Mouse (Mus musculus): ENCODE measurements around the gene Crtam.

Crtam gene

DNA sequence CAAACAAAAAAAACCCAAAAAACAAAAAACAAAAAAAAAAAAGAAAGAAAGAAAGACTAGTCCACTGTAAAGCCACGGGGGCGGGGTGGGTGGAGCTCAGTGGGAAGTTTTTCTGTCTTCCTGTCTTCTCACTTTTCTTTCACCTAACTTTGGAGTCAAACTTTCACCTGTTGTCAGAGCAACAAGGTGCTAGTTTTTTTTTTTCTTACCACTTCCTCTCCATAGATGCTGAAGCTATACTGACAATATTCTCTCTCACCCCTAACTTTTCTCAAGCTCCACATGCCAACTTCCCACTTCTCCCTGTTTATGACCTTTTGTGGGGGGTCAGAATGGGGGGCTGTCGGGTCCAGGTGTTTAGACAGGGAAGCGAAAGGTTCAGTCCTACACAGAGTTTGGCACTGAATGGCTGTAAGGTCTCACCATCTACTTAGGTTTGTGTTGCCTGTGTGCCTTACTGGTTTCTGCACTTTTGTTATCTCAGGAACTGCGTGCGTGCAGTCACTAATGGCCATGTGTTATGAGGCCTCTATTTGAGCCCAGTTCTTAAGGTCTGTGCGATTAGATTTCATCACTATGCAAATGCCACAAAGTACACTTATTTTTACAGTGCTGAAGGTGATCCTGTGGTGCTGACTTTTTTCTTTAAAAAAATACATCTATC is 7.2 kb downstream of the Crtam start:
- no peak for DNase-seq

DNA sequence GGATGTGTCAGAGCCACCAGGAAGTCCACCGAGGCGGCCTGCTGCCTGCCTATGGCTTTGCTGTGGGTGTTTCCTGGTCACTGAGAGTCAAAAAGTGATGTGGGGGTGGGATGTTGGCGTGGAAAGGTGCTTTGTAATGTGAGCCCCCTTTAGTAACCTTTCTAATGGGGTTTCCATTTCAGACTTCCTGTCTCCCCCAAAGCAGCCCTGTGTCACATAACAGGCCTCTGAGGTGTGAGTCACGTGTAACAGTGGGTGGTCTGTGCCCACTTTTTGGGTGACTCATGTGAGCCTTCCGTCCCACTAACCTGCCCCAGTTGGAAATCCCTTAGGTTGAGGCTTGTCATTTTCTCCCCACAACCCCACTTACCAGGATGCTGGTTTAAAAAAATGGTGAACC is 10.4 kb downstream of the Crtam start:
- no peak for DNase-seq

GRCm38 (mm10) chr9:40991511-40991910 is 12.9 kb downstream of the Crtam start:
- no peak for DNase-seq

DNA sequence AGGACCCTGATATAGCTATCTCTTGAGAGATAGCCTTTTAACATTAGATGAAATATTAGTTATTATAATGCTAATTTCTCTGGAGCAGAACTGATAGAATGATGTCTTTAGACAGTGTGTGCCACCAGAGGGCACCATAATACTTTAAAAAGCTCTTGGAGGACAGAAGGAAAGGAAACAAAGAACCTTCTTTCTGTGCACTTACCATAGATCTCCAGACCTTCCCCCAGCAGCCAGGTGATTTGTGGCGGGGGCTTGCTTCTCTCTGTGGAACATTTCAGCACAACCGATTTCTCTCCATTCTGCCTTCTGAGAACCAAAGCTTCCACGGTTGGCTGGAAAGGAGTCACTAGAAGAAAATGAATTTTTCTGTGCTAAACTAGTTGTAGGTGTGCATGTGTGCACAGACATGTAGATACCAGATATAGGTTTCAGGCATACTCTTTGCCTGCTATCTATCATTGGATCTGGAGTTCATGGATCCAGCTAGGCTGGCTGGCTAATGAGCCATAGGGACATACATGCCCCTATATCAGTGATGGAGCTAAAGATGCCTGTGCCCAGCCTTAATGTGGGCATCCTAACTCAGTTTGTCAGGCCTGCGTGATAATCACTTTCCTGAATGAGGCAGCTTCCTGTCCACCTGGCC is 14.4 kb downstream of the Crtam start:
- DNase-seq, result no peak

GRCm38 (mm10) chr9:40984313-40984712 is 20.1 kb downstream of the Crtam start:
- no peak for DNase-seq

GRCm38 (mm10) chr9:40983758-40984157 is 20.7 kb downstream of the Crtam start:
- no peak for DNase-seq

DNA sequence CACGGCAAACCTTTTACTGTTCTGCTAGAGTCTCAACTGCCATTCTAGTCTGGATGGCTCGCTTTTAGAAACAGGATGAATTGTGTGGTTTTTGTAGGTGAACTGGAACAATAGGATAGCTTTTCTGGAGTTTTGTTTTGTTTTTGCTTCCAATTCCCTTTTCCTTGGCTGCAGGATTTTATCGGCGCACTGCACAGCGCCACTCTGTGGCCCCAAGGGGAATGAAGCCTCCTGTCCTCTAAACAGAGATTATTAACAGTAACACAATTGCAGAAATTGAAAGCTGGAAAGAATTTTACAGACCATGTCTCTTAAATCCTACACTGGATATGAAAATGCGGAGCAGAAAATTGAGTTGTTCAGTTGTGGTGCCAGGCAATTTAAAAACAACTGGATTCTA is 21.9 kb downstream of the Crtam start:
- no peak for DNase-seq

DNA sequence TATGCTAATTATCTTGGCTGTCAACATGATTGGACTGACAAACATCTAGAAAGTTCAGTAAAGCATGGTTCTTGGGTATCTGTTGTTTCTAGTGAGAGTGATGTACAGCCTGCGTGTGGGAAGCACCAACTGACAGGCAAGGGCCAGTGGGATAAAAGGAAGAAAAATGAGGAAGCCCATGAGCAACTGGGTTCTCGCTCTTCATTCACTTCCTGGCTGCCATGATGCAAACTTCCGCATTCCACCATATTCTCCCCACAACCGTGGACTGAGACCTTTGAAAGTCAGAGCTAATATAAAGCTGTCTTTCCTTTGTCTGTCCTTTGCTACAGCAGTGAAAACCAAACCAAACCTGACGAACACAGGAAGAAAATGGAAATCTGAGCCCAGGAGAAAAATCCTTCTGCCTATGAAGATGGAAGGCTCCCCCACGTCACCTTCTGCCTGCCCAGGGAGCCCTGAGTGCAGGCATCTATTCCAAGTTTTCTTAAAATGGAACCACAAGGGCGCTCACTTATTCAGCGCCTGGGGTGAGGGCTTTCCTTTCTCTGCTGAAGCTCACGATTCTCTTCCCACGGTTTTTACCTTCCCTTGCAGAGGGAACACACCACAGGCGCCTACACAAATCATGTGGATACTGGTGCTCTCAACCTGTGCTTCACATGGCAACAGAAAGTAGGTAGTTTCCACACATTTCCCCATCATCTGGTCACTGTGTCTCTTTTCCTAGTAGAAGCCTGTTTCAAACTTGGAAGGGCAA is 30.2 kb downstream of the Crtam start:
- peak; percentile 53 for DNase-seq

GRCm38 (mm10) chr9:40964418-40964714 is 40.1 kb downstream of the Crtam start:
- peak; percentile 61 for DNase-seq

GRCm38 (mm10) chr9:40963586-40964417 is 40.6 kb downstream of the Crtam start, which contains the start of gene Jhy:
Jhy (minus strand) TSS chr9:40964118.
- DNase-seq, result peak; percentile 82

- DNase-seq, result no peak
Measured at GRCm38 (mm10) chr9:40961401-40961800, 43.0 kb downstream of the Crtam start.

DNA sequence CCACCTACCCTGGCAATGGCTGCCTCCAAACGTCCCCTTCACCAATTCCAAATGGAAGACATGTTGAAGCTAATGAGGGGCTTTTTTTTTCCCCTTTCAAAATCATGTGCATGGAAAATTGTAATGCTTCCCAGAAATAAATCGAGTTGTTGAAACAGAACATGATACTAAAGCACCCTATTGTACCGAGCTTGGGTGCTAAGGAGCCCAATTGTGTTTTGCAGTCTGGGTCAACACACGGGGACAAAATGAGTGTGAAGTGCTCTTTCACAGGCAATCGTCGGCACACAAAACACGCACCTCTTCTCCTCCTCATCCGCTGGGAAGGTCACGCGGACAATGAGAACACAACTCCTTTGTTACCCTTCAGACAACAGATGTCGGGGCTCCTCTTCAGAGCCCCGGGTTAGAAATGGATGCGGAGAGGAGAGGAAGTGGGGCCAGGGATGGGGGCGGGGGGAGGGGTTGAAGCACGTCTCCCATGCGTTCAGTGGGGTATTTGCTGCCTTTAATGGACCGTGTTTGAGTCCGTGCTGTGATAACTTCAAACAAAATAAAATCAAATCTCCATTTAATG is 55.3 kb downstream of the Crtam start:
- DNase-seq, result peak; percentile 51

DNA sequence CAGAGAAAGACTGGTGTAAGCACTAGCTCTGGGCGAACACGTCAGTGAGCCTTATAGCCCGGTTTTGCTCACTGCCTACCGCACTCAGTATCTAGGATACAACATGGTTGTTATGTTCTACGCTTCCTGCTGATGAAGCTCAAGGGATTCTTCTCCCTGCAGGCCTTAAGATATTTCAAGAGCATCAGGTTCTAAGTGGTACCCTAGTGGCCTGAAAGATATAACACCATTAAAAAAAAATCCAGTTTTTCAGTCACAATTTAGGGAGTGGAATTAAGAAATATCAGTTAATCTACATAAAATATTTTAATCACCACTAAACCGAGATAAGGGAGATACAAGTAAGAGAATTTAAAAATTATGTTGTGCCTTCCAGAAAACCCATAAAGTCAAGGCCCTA is 56.0 kb downstream of the Crtam start:
- DNase-seq, result no peak

DNA sequence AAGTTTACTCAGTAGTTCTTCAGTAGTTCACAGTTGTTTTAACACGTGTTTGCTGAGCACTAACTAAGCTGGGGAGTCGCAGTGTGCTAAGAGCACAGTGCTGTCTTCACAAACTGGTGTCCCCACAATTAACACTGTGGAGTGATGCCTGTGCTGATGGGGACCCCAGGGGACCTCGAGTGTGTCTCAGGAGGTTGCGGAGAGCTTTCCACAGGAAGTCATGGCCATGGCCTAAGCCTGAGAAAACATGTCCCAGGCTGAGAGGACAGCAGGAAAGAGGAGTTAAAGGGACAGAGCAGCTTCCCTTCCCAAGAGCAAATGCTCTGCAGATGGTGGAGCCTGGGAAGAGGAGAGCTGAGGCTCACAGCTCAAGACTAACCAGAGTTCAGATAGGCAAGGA is 57.3 kb downstream of the Crtam start:
- DNase-seq, result peak; percentile 93

GRCm38 (mm10) chr9:40937425-40937824 is 67.0 kb downstream of the Crtam start:
- peak; percentile 28 for DNase-seq

GRCm38 (mm10) chr9:40933323-40933722 is 71.1 kb downstream of the Crtam start:
- DNase-seq, result peak; percentile 48

- peak; percentile 75 for DNase-seq
Measured at GRCm38 (mm10) chr9:40927351-40927980, 77.0 kb downstream of the Crtam start.
